24 mouse cellular contexts compared by ENCODE assay signal in genomic region chr3:95117751-95118150, GRCm38 (mm10). TPM values are rescaled to one million over a fixed set of nuclear protein-coding genes. Genes with fewer than 3 reads are reported as not detected.
DNase-seq lines count a peak whose midpoint lies in the region; ATAC-seq and TF ChIP-seq lines count a peak whose summit lies in the region.
"Had no signal": no experiment of that assay in that cellular context is flagged by ENCODE, and none has a peak within 500 bp of the region (broad histone marks: within the 10 kb centered on the region; RNA-seq: fewer than 3 reads in every experiment).

No protein-coding gene starts in this region.

- TF ChIP-seq CTCF in small intestine, adult 2 months (IDR thresholded peaks at IDR 0.05; ENCODE audit: extremely low read depth, insufficient read length, insufficient replicate concordance, low read depth, low read length), result no peak
- TF ChIP-seq CTCF in lung, postnatal 0 days (IDR thresholded peaks at IDR 0.05), result no peak

- no peaks in the 10 kb centered on the region for H3K27me3 ChIP-seq in megakaryocyte, embryonic 14.5 days (replicated peaks)
- H3K27me3 ChIP-seq in small intestine, adult 2 months (ENCODE audit: control insufficient read depth, insufficient read depth, low read length), result no peaks in the 10 kb centered on the region
- H3K27me3 ChIP-seq in lung, postnatal 0 days (replicated peaks; ENCODE audit: insufficient read depth, low read length), result no peaks in the 10 kb centered on the region
- H3K27me3 ChIP-seq: CH12.LX; embryonic facial prominence, embryonic 15.5 days; forebrain, embryonic 15.5 days; hindbrain, embryonic 12.5 days had no signal

- no peaks in the 10 kb centered on the region for H3K9me3 ChIP-seq in megakaryocyte, embryonic 14.5 days
- H3K9me3 ChIP-seq in lung, postnatal 0 days (ENCODE audit: low read length), result no peaks in the 10 kb centered on the region
- H3K9me3 ChIP-seq: embryonic facial prominence, embryonic 15.5 days; forebrain, embryonic 15.5 days; heart, embryonic 10.5 days; hindbrain, embryonic 12.5 days had no signal

- H3K27ac ChIP-seq in small intestine, adult 2 months (ENCODE audit: insufficient read depth, low read depth, low read length), result 0 out of 2 replicates have a peak overlapping the region, but pooled peaks have one; percentile 23
- no peak overlapping the region for H3K27ac ChIP-seq in lung, postnatal 0 days (ENCODE audit: low read length)
- H3K27ac ChIP-seq: embryonic facial prominence, embryonic 15.5 days; forebrain, embryonic 15.5 days; heart, embryonic 10.5 days; hindbrain, embryonic 12.5 days had no signal

- H3K9ac ChIP-seq in lung, postnatal 0 days (replicated peaks; ENCODE audit: low read depth), result no peak overlapping the region
- H3K9ac ChIP-seq: embryonic facial prominence, embryonic 15.5 days; forebrain, embryonic 15.5 days; hindbrain, embryonic 12.5 days had no signal

- TF ChIP-seq POLR2A in small intestine, adult 2 months (IDR thresholded peaks at IDR 0.05; ENCODE audit: low read depth, low read length), result no peak

- ATAC-seq in megakaryocyte, adult 5-6 weeks (ENCODE audit: poor library complexity, severe bottlenecking), result no peak
- ATAC-seq in lung, postnatal 0 days, result no peak
- ATAC-seq: activated CD4-positive, CD25-positive, alpha-beta regulatory T cell, adult 4 months; forebrain, embryonic 15.5 days; hindbrain, embryonic 16.5 days; inflammation-experienced regulatory T-cells, adult 6 months had no signal

- no peak overlapping the region for H3K4me2 ChIP-seq in lung, postnatal 0 days (replicated peaks; ENCODE audit: low read depth, low read length)
- H3K4me2 ChIP-seq: embryonic facial prominence, embryonic 15.5 days; forebrain, embryonic 15.5 days; hindbrain, embryonic 12.5 days had no signal

- TF ChIP-seq EP300 in lung, postnatal 0 days (IDR thresholded peaks at IDR 0.05), result no peak

- H3K4me3 ChIP-seq in megakaryocyte, embryonic 14.5 days (replicated peaks), result peak overlapping the region; percentile 18
- H3K4me3 ChIP-seq in small intestine, adult 2 months (ENCODE audit: low read depth, low read length), result no peak overlapping the region
- H3K4me3 ChIP-seq in lung, postnatal 0 days (ENCODE audit: low read depth, low read length), result no peak overlapping the region
- H3K4me3 ChIP-seq: embryonic facial prominence, embryonic 15.5 days; forebrain, embryonic 15.5 days; heart, embryonic 10.5 days; hindbrain, embryonic 12.5 days had no signal

- WGBS in small intestine, adult 2 months, result 66% methylated on average over 2 of the region's 2 CpGs
- 88% methylated on average over 2 of the region's 2 CpGs for WGBS in lung, postnatal 0 days

- peaks cover 57% of the 10 kb centered on the region for H3K4me1 ChIP-seq in megakaryocyte, embryonic 14.5 days
- H3K4me1 ChIP-seq in small intestine, adult 2 months (ENCODE audit: control insufficient read depth, insufficient read depth, insufficient read length, low read length), result peaks cover 2% of the 10 kb centered on the region; the same call in 1 of the 2 replicates
- H3K4me1 ChIP-seq in lung, postnatal 0 days (ENCODE audit: insufficient read depth, low read depth, low read length), result no peaks in the 10 kb centered on the region
- H3K4me1 ChIP-seq: hindbrain, embryonic 12.5 days had no signal

- peaks cover 81% of the 10 kb centered on the region for H3K36me3 ChIP-seq in megakaryocyte, embryonic 14.5 days (replicated peaks; ENCODE audit: low read length)
- peaks cover 49% of the 10 kb centered on the region for H3K36me3 ChIP-seq in small intestine, adult 2 months (ENCODE audit: control insufficient read depth, insufficient read depth, low read length)
- H3K36me3 ChIP-seq in lung, postnatal 0 days (ENCODE audit: insufficient read depth, low read length), result peaks cover 14% of the 10 kb centered on the region

- DNase-seq in 416B (ENCODE audit: low read depth) (peak; percentile 86), NIH3T3 (ENCODE audit: low read depth) (peak; percentile 80)
- DNase-seq in lung, postnatal 0 days (ENCODE audit: low spot score), result no peak
- no peak for DNase-seq in heart, adult 18-20 months
- DNase-seq: adrenal gland, postnatal 25 days; cerebellum, adult 2 months; cerebellum, postnatal 14 days; embryo, embryonic 11 days; gastrocnemius, postnatal 36 days; heart, adult 11 months; heart, postnatal 10 days; heart, postnatal 4 days had no signal

RNA-seq across cellular contexts. Expression of gene Tmod4, which starts 6.5 kb away (rescaled TPM):
- not detected in 2 replicates for polyA plus RNA-seq in megakaryocyte, embryonic 14.5 days (2012; ENCODE audit: insufficient read depth, low replicate concordance)
- total RNA-seq in megakaryocyte, adult 5-6 weeks (2015), result 1.1 and 4.4 TPM in 2 replicates
- total RNA-seq in megakaryocyte, adult 5-6 weeks (2017), result not detected in 2 replicates
- polyA plus RNA-seq in small intestine, adult 2 months (2012; rRNA removed), result 0.62 and 0.84 TPM in 2 replicates
- 2.0 and 2.9 TPM in 2 replicates for polyA plus RNA-seq in lung, postnatal 0 days (2015; fragmentation: Nextera tagmentation; extraction: Ambion mirVana)
- total RNA-seq in heart, adult 18-20 months (2021), result 10 to 100 TPM; 34.7 to 36.3 TPM
- total RNA-seq: common myeloid progenitor, adult 5-6 weeks had no signal

RNA-seq across cellular contexts. Expression of gene Vps72, which starts 6.9 kb away (rescaled TPM):
- 231 and 749 TPM in 2 replicates for polyA plus RNA-seq in megakaryocyte, embryonic 14.5 days (2012; ENCODE audit: insufficient read depth, low replicate concordance)
- 33.6 and 37.3 TPM in 2 replicates for total RNA-seq in megakaryocyte, adult 5-6 weeks (2015)
- 74.0 and 77.3 TPM in 2 replicates for total RNA-seq in megakaryocyte, adult 5-6 weeks (2017)
- 27.4 and 63.8 TPM in 2 replicates for polyA plus RNA-seq in small intestine, adult 2 months (2012; rRNA removed)
- 82.9 and 84.0 TPM in 2 replicates for polyA plus RNA-seq in lung, postnatal 0 days (2015; fragmentation: Nextera tagmentation; extraction: Ambion mirVana)
- total RNA-seq in heart, adult 18-20 months (2021), result 10 to 100 TPM; 32.1 to 32.5 TPM

RNA-seq across cellular contexts. Expression of gene Pip5k1a, which starts 11.0 kb away (rescaled TPM):
- 6.3 and 16.2 TPM in 2 replicates for polyA plus RNA-seq in megakaryocyte, embryonic 14.5 days (2012; ENCODE audit: insufficient read depth, low replicate concordance)
- total RNA-seq in megakaryocyte, adult 5-6 weeks (2015), result 9.7 and 15.8 TPM in 2 replicates
- 12.4 and 14.5 TPM in 2 replicates for total RNA-seq in megakaryocyte, adult 5-6 weeks (2017)
- polyA plus RNA-seq in small intestine, adult 2 months (2012; rRNA removed), result 6.7 and 14.9 TPM in 2 replicates
- polyA plus RNA-seq in lung, postnatal 0 days (2015; fragmentation: Nextera tagmentation; extraction: Ambion mirVana), result 18.1 and 18.6 TPM in 2 replicates
- total RNA-seq in heart, adult 18-20 months (2021), result 10 to 100 TPM; 14.9 to 15.3 TPM

RNA-seq across cellular contexts. Expression of gene Scnm1, which starts 16.1 kb away (rescaled TPM):
- polyA plus RNA-seq in megakaryocyte, embryonic 14.5 days (2012; ENCODE audit: insufficient read depth, low replicate concordance), result 5.8 and 7.2 TPM in 2 replicates
- 51.3 and 61.3 TPM in 2 replicates for total RNA-seq in megakaryocyte, adult 5-6 weeks (2015)
- total RNA-seq in megakaryocyte, adult 5-6 weeks (2017), result 68.0 and 72.8 TPM in 2 replicates
- 15.3 and 34.3 TPM in 2 replicates for polyA plus RNA-seq in small intestine, adult 2 months (2012; rRNA removed)
- polyA plus RNA-seq in lung, postnatal 0 days (2015; fragmentation: Nextera tagmentation; extraction: Ambion mirVana), result 51.8 and 54.1 TPM in 2 replicates
- 10 to 100 TPM; 36.5 to 38.3 TPM for total RNA-seq in heart, adult 18-20 months (2021)

RNA-seq across cellular contexts. Expression of gene Lysmd1, which starts 16.1 kb away (rescaled TPM):
- polyA plus RNA-seq in megakaryocyte, embryonic 14.5 days (2012; ENCODE audit: insufficient read depth, low replicate concordance), result 3.8 and 5.1 TPM in 2 replicates
- total RNA-seq in megakaryocyte, adult 5-6 weeks (2015), result 3.3 and 3.8 TPM in 2 replicates
- total RNA-seq in megakaryocyte, adult 5-6 weeks (2017), result 4.4 and 5.0 TPM in 2 replicates
- polyA plus RNA-seq in small intestine, adult 2 months (2012; rRNA removed), result 1.8 and 5.0 TPM in 2 replicates
- 13.3 and 14.0 TPM in 2 replicates for polyA plus RNA-seq in lung, postnatal 0 days (2015; fragmentation: Nextera tagmentation; extraction: Ambion mirVana)
- total RNA-seq in heart, adult 18-20 months (2021), result 1 to 10 TPM; 4.5 to 4.7 TPM

Comparison
In these comparisons a context has a peak if more than half of its experiments do, and no peak if none do; other contexts are left out.
1. DNase-seq: peak in 416B (single experiment) and NIH3T3 (single experiment); none in lung, postnatal 0 days (single experiment) and heart, adult 18-20 months (0 of 2).